Mouse (Mus musculus) myocyte (in vitro differentiated cells): ENCODE data around the gene BC048679.

Source experiments
- CEBPB ChIP-seq: IDR thresholded peaks from 2 replicates; pipeline ENCODE4 v1.6.1; 2011; ENCODE audit warnings: mild to moderate bottlenecking, moderate library complexity; ENCODE audit not compliant: poor library complexity, insufficient read depth, severe bottlenecking
- E2F4 ChIP-seq: IDR thresholded peaks from one replicate; pipeline ENCODE4 v1.6.1; 2011; ENCODE audit warnings: mild to moderate bottlenecking, control low read depth, moderate library complexity; ENCODE audit not compliant: insufficient read depth
- MAX ChIP-seq: IDR thresholded peaks from one replicate; pipeline ENCODE4 v1.6.1; 2011; ENCODE audit warnings: low read depth, mild to moderate bottlenecking, control low read depth
- MYOD1 ChIP-seq, 3 experiments: IDR thresholded peaks; one replicate each; pipeline ENCODE4 v1.6.1; 2011; ENCODE audit warnings: control low read depth in 2 of 3, low read depth in 2 of 3, mild to moderate bottlenecking in 2 of 3, moderate library complexity in 1 of 3; ENCODE audit not compliant: insufficient read length in 2 of 3, control insufficient read depth in 1 of 3
- MYOG ChIP-seq, 3 experiments: IDR thresholded peaks; one replicate each; pipeline ENCODE4 v1.6.1; 2011; ENCODE audit warnings: control low read depth in 2 of 3, low read depth in 2 of 3, mild to moderate bottlenecking in 2 of 3; ENCODE audit not compliant: insufficient read length in 2 of 3, control insufficient read depth in 1 of 3, insufficient read depth in 1 of 3
- POLR2A ChIP-seq: IDR thresholded peaks from one replicate; pipeline ENCODE4 v1.6.1; 2011; ENCODE audit warnings: low read depth, mild to moderate bottlenecking, control low read depth, moderate library complexity; ENCODE audit not compliant: insufficient read length
- POLR2AphosphoS2 ChIP-seq: IDR thresholded peaks from one replicate; pipeline ENCODE4 v1.6.1; 2011; ENCODE audit warnings: low read depth, control low read depth; ENCODE audit not compliant: insufficient read length
- TCF12 ChIP-seq: IDR thresholded peaks from one replicate; pipeline ENCODE4 v1.6.1; 2011; ENCODE audit warnings: mild to moderate bottlenecking, control low read depth; ENCODE audit not compliant: poor library complexity, insufficient read depth, severe bottlenecking
- USF1 ChIP-seq: IDR thresholded peaks from one replicate; pipeline ENCODE4 v1.6.1; 2011; ENCODE audit warnings: low read depth, mild to moderate bottlenecking, control low read depth, moderate library complexity

GRCm38 (mm10) chr7:81540999-81541398 is 42.9 kb upstream of the BC048679 start:
- TF ChIP-seq E2F4 = no peak
- no peak for TF ChIP-seq POLR2A
- no peak for TF ChIP-seq MYOG (IDR thresholded peaks at IDR 0.05; ENCODE audit: control insufficient read depth in 1 of 3, insufficient read depth in 1 of 3, insufficient read length in 2 of 3, low read depth in 2 of 3)
- TF ChIP-seq MAX = no peak
- TF ChIP-seq TCF12 = no peak
- TF ChIP-seq CEBPB = no peak
- TF ChIP-seq POLR2AphosphoS2 = no peak
- TF ChIP-seq MYOD1 (IDR thresholded peaks at IDR 0.05; ENCODE audit: control insufficient read depth in 1 of 3, insufficient read length in 2 of 3, low read depth in 2 of 3) = no peak
- no peak for TF ChIP-seq USF1
